Mouse (Mus musculus) myocyte (in vitro differentiated cells): ENCODE measurements around the gene Flcn.

Experiments
- E2F4 ChIP-seq: IDR thresholded peaks from one replicate; pipeline ENCODE4 v1.6.1; 2011; ENCODE audit warnings: mild to moderate bottlenecking, control low read depth, moderate library complexity; ENCODE audit not compliant: insufficient read depth
- MAX ChIP-seq: IDR thresholded peaks from one replicate; pipeline ENCODE4 v1.6.1; 2011; ENCODE audit warnings: low read depth, mild to moderate bottlenecking, control low read depth
- MYOG ChIP-seq, 3 experiments: IDR thresholded peaks; one replicate each; pipeline ENCODE4 v1.6.1; 2011; ENCODE audit warnings: control low read depth in 2 of 3, low read depth in 2 of 3, mild to moderate bottlenecking in 2 of 3; ENCODE audit not compliant: insufficient read length in 2 of 3, control insufficient read depth in 1 of 3, insufficient read depth in 1 of 3
- POLR2A ChIP-seq: IDR thresholded peaks from one replicate; pipeline ENCODE4 v1.6.1; 2011; ENCODE audit warnings: low read depth, mild to moderate bottlenecking, control low read depth, moderate library complexity; ENCODE audit not compliant: insufficient read length
- POLR2AphosphoS2 ChIP-seq: IDR thresholded peaks from one replicate; pipeline ENCODE4 v1.6.1; 2011; ENCODE audit warnings: low read depth, control low read depth; ENCODE audit not compliant: insufficient read length
- TCF12 ChIP-seq: IDR thresholded peaks from one replicate; pipeline ENCODE4 v1.6.1; 2011; ENCODE audit warnings: mild to moderate bottlenecking, control low read depth; ENCODE audit not compliant: poor library complexity, insufficient read depth, severe bottlenecking
- TCF3 ChIP-seq: IDR thresholded peaks from one replicate; pipeline ENCODE4 v1.6.1; 2011; ENCODE audit warnings: low read depth, control low read depth; ENCODE audit not compliant: insufficient read length
- USF1 ChIP-seq: IDR thresholded peaks from one replicate; pipeline ENCODE4 v1.6.1; 2011; ENCODE audit warnings: low read depth, mild to moderate bottlenecking, control low read depth, moderate library complexity

DNA sequence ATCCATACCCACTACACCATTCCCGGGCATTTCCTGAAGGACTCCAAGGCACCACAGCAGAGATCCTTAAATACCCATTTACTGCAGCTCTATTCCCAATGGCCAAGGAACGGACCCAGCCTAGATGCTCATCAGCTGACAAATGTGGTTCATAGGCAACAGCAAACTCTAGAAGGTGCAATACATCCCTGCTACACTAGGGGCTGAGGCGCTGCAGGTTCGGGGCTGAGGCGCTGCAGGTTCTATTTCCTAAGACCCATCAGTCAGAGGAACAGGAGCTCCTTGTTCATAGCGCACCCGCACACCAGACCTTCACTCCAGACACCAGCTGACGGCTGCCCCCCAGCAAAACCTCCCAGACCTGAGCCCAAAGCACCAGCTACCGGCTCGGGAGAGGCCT lies 9.4 kb downstream of the Flcn start:
- TF ChIP-seq MAX, result no peak
- TF ChIP-seq TCF3, result no peak
- TF ChIP-seq POLR2A, result no peak
- no peak for TF ChIP-seq TCF12
- TF ChIP-seq MYOG (IDR thresholded peaks at IDR 0.05; ENCODE audit: control insufficient read depth in 1 of 3, insufficient read depth in 1 of 3, insufficient read length in 2 of 3, low read depth in 2 of 3), result no peak
- TF ChIP-seq E2F4, result no peak
- TF ChIP-seq POLR2AphosphoS2, result no peak
- TF ChIP-seq USF1, result no peak
